Mouse (Mus musculus) layer of hippocampus, adult 9-10 months (tissue): Measurements from ENCODE around the gene Zfyve28.

Experiments
- DNase-seq: peaks from one replicate; pipeline ENCODE4 v3.0.0; 2022; ENCODE audit warnings: low spot score

The Zfyve28 gene

DNA sequence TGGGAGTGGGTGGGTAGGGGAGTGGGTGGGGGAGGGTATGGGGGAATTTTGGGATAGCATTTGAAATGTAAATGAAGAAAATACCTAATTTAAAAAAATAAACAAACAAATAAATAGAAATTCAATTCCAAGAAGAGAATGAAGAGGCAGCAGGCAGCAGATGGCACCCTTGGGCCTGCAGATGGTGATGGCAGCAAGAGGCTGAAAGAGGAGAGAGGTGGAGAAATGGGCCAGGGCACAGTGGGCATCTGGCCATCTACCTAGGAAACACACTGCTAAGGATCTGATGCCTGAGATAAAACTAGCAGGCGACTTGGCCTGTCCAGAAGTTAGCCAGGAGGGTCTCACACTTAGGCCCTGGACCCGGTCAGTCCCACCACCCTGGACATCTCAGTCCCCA, 83.3 kb downstream of the Zfyve28 start:
- DNase-seq: no peak

DNA sequence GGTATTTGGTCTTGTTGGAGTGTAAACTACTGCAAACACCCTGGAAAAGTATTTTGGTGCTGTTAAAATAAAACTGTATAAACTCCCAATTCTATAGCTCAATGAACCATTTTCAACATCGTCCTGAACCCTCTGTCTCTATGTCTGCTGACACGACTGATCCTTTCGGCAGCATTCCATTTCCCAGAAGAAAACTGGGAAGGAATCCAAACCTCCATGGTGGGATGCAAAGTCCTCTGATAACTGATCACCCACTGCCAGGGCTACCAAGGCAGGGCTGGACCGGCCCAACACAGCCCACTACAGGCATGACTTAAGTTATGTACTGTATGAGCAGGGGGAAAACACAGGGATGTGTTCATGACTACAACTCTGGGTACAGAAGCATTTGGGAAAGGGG, 86.2 kb downstream of the Zfyve28 start:
- DNase-seq: no peak

DNA sequence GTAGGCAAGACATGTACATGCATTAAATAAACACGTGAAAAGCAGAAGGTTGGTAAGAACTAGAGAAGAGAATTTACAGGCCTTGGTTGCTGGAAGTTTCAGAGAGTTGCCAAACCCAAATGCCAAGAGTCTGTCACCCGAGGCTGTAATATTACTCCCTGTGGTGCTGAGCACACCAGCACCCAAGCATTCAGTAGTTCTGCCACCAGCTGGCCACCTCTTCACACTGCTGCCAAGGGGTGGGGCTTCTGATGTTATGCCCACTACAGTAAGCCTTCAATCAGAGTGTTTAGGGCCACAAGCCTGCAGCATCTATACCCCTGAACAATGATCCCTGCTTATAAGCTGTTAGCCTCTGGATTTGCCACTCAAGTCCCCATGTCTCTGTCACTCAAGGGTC, 86.9 kb downstream of the Zfyve28 start:
- no peak for DNase-seq

DNA sequence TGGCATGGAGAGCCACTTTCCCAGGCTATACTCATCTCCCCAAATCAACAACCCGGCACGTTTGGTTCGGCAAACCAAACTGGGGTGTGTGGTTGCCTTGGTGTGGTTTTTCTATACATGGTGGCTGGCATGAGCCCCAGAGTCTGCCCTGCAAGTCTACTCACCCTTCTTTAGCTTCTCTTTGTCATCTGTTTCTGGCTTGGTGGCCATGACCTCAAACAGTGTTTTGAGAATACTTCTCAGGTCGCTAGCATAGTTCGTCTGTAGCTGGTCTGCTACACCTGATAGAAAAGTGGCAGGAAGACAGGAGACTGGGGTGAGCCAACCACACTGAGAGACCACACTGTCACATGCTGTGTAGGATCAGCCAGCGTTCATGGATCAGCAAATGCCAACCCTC, 89.6 kb downstream of the Zfyve28 start:
- no peak for DNase-seq

DNA sequence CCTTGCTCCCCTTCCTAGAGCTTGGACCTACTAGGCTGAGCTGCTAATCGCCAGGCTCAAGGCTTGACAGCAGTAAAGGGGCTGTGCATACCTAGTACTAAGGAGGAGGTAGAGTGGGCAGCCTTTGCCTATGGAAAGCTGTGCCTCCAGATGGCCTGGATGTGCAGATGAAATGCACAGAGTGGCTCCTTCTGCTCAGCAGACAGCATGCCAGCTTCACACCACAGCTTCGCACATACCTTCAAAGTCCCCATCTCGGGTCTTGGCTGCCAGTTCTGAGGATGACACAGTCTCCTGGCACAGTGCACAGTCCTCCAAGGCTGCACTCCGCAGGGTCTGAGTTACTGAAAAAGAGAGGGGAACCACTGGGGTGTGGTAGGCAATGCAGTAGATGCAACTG, 91.0 kb downstream of the Zfyve28 start:
- DNase-seq: no peak

DNA sequence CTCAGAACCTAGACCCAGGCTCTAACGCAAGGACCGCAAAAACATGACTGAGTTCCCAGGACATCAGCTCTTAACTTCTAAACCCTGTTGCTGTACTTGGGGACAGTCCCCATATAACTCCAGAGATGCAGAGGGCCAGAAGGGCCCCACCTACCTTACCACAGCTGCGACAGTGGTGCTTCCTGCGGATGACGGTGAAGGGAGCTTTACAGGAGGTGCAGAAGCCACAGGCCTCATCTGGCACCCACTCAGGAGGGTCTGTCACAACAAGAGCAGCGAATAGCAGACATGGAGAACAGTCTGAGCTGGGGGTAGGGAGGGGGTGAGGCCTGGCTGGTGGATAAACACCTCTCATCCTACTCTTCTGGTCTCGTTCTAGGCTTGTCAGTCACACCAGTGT, 91.8 kb downstream of the Zfyve28 start:
- DNase-seq: no peak

DNA sequence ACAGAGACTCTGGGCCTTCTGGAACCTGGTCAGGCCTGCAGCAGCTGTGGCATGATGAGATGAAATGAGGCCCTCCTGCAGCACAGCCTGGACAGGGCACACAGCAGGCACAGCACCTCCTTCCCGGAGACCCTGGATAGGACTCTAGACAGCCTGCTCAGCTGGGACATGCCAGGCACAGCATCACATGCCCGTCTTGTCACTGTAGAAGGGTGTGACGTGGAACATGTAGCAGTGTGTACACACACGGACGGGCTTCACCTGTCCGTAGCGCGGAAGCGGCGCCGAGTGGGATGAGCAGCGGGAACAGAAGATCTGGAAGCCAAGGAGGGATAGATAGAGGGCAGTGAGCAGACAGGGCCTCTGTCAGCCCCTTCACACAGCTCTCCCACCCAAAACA, 92.5 kb downstream of the Zfyve28 start:
- DNase-seq: no peak

DNA sequence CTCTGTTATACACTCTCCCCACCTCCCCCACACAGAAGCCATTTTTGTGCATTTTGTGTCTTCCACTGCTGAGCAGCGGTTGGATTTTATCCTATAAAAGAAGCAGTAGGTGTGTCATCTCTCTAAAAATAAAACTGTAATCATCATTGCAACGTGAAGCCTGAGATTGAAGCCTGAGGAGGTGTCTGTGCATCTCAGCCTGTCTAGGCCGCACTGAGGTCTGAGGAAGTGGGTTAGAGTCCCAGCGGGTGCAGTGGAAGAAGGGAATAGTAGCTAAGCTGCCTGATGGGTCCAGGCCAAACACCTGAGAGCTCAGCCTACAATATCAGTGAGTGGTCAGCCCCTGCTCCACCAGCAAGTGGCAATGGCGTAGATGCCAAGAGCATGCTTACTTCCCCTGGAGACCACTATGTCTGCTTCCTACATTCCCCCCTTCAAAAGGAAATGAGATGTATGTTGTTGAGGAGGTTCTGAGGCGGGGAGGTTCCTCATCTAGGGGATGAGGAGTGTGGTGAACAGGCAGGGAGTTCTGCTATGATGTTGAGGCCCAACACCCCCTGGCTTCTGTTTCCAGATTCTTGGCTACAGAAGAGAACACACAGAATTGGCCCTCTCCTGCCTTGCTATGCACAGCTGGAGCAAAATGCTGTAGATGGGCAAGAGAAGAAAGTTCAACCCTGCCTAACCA, 93.1 kb downstream of the Zfyve28 start:
- DNase-seq: no peak

DNA sequence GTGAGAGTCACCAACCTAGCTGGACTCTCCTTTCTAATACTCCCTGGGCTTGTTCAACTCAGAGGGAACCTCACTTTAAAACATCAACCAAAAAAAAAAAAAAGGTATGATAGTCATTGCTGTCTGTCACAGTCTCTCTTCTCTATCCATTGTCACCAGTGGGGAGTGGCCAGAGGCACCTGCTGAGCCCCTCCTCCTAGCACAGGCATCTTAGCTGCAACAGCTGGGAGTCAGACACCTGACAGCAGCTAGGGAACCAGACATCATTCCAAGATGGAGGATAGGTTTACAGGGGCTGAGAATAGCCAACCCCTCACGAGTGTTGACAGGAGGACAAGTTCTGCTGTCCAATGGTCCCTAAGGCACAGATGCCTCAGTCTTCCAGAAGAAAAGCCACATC, 93.8 kb downstream of the Zfyve28 start:
- no peak for DNase-seq

DNA sequence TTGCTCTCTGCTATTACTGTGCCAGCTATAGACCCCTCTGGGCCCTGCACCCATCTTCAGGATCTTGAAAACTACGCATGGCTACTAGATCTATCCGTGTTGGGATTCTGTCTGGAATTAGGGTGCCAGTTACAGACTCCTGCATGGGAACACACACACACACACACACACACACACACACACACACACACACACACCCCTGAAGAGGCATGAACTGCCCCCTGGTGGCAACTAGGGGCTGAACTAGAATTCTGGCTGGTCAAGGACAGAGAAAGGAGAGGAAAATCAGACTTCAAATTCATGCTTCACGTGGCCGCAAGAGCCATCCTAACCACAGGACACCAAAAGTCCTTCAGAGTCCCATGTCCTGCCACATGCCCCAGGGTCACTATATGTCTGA, 96.4 kb downstream of the Zfyve28 start:
- DNase-seq: no peak

DNA sequence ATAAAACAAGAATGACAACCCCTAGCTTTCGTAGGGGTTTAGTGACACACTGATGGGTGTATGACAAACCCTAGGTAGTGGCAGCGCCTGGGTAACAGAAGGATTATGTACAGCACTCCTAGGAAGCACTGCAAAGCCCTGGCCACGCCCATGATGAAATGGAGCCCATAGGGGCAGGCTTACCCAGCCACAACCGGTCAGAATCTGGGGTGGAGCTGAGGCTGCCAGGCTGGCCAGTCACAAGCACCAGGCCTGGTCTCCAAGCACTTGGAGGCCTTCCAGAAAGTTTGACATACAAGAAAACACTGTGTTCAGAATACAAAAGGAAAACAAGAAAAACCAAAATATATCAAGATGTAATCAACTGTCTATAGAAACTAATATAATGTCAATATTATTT, 97.2 kb downstream of the Zfyve28 start:
- no peak for DNase-seq

DNA sequence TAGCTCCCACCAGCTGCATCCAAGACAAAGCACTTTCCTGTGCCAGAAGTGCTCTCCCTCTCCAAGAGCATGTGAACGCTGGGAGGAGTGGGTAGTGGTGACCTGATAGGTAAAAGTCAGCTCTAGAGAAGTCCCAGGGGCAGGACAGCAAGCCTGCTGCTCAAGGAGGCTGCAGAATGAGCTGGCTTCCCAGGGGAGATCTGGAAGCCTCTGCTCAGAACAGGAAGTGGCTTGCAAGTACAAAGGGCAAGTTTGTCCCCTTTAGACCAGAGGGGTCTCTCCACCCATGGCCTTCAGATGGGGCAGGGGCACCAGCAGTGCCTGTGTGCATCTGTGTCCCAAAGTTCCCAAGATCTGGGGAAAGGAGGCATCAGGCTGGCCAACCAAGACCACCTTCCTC, 98.7 kb downstream of the Zfyve28 start:
- no peak for DNase-seq

DNA sequence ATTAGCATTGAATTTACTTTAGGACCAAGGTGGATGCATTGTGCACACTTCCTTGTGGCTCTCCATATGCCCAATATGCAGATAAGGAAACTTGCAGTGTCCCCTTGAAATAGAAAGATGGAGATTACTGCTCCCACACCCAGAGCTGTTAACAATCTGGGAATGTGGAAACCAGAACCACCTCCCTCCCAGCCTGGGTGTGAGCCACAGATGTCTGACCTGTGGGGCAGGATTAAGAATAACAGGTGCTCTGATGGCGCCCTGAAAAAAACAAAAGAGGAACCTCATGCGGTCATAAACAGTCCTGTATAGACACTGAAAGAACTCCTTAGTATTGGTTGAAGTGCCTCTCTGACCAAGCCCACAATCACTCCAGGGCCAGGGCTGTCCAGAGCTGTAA, 99.4 kb downstream of the Zfyve28 start:
- DNase-seq: no peak

DNA sequence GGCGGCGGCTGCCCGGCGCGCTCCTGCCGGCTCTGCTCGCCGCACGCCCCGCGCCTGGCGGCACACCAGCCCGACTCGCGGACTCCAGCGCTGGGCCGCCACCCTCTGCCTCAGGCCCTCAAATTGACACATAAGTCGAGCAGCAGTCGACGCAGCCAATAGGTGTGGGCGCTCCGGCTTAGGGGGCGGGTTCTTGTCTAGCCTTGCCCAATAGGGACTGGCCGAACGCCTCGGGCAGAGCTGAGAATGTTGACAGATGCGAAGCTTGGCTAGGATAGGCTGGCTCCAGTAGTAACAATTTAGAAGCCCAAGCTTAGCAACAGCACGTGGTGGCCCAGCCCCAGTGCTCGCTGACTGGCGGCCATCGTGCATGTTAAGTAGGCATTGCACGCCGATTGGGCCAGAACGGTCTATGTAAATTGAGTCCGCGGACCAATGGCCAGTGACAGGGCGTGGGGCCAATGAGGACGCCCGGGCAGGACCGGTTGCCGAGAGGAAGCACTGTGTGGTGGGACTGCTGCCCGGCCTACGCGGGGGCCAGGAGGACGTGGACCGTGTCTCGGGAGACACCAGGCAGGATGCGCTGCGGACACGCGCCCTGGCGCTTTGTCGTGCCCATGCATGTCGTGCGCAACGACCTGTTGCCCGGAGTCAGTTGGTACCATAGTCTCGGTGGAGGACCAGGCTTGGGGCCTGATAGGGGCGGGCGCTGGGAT, 100.5 kb downstream of the Zfyve28 start, which contains the start of gene Mxd4:
Mxd4 (minus strand) TSS at position 120 of the 716 bp plus-strand sequence.
- peak; percentile 99 for DNase-seq

DNA sequence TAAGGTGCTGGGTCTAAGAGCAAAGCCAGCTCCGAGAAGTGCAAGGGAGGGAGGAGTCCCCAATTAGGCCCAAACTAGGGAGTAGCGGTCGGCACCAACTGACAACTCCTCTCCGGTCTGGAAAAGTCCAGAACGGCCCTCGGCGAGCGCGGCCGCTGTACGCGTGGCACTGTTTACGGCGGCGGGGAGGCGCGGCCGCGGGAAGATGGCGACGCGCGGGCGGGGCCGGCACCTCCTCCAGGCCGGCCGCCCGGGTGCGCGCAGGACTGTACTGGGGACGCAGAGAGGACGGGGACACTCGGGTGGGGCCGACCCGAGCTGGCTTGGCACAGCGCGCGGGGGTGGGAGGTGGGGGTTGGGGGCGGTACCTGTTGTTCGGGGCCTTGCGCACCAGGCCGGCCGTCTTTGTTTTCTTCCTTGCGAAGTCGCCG, 101.3 kb downstream of the Zfyve28 start:
- DNase-seq: no peak

DNA sequence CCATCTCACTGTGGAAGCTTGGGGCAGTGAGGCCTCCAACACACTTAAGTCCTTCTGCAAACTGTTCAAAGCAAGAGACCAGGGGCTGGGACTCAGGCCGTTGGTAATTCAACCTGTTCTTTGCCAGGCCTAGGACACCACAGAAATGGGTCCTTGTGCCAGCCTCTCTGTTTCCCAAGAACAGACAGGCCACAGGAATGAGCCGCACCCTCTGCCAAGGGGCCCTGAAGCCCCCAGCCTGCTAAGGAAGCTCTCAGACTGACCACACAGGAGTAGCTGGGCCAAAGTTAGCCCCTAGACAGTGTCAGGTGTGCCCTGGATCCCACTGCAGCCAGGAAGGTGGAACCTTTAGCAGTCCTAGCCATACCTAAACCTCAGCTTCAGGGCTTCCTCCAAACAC, 101.9 kb downstream of the Zfyve28 start:
- no peak for DNase-seq

DNA sequence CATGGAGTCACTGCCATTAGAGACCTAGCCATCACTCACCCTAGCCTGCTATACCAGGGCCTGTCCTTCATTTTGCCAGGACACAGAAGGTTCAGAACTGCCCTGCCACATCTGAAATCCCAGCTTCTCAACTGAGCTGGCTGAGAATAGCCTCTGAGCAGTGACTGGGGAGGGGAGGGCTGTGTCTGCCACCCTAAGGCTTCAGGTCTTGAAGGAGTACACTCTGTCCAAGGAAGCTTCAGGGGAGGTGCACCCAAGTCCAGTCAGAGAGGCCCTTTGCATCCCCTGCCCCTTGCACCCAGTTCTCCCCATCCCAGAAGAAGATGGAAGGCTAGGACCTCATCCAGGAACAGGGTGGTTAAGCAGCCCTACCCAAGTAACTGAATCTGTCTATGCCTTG, 102.5 kb downstream of the Zfyve28 start:
- no peak for DNase-seq

DNA sequence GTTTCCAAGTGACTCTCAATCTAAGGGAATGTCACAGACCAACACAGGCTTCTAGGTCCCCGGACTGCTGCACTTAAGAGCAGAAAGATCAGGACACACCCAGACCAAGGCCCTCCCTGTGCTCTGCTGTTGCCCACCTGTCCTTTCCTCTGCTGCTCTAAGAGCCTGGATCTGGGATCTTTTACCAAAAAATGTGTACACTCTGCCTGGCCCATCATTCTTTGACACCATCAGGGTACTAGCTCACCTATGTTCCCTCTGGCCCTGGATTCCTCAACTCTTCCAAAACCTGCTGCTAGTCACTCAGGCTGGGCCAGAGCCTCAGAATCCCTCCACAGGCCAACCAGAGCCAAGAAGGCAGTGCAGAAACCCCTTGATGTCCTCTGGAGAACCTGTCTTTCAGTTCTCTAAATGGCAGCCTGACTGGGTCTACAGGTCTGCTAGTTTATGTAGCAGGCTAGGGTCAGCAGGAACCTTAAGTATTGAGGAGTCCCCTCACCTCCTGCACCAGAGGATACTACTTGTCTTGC, 103.1 kb downstream of the Zfyve28 start:
- no peak for DNase-seq

DNA sequence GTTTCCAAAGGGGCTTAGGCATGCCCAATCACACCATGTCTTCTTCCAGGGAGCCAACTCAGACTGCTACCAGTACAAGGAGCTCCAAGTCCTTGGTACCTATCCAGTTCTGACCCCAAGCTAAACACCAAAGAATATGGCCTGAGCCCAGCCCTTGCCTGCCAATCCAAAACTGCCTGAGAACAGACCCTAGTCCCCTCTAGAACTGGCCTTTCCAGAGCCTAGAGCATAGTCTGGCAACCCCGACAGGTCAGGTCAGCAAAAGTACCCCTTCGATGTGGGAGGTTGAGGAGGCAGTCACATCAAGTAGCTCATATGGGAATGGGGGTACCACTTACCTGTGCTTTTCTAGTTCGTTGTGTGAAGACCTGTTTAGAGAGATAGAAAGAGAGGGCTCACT, 104.3 kb downstream of the Zfyve28 start:
- DNase-seq: no peak

DNA sequence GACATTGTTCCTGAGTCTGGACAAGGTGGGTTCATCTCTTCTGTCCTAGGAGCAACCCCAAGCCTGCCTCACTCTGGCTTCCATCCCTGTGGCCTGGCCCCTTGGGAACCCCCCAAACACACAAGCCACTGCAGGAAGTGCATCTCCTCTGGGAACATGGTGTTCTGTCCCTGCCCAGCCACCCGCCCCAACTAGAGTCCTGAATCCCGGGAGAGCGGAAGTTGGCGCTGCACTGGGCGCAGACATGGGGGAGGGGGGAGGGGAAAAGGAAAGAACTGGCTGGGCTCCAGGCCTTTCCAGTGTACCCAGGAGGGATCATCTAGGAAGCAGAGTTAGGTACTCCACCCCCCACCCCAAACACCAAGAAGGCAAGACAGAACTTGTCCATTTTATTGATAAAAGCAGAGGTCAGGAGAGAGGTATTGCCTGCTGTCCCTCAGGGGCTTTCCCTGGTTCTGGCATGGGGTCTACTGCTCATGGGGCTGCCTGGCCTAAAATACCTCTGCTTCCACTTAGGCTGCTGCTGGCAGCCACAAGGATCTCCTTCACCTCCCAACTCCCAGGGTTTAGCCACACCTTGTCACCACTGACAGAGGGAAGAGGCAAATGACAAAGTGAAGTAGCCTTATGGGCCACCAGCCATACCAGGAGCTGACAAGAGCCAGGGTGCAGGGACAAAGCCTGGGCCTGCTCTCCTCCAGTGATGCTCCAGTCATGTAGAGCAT, 104.9 kb downstream of the Zfyve28 start:
- DNase-seq: no peak

DNA sequence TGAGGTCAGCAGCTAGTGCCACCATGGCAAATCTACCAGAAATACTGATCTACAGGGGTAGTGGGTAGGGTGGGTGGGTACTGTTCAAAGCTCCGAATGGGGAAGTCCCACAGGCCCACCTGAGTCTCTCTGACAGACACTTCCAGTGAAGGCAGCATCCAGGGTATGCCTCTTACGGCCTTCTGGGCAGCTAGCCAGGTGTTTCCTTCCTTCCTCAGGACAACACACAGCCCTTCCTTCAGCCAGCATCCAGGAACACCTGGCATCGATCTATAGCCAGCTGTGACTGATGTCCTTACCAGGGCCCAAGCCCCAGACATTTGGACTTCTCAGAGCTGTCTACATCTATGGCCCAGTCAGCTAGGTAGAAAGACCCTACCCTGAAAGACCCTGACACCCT, 105.8 kb downstream of the Zfyve28 start:
- DNase-seq: no peak

DNA sequence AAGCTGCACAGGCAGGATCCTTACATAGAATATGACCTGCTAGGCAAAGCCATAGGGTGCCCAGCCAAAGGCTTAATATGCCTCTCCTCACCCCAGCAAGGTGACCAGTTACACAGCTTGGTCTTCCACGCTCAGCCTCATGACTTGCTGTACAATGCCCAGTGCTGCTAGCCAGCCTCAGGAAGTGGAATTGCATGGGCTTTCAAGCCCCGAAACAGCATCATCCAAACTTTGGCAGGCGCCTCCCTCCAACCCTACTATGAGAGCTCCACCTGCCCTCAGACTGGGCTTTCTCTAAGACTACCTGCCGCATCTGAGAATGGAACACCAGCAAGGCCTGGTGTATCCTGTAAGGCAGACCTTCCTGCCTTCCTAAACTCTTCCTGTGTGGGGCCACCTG, 110.4 kb downstream of the Zfyve28 start:
- no peak for DNase-seq

DNA sequence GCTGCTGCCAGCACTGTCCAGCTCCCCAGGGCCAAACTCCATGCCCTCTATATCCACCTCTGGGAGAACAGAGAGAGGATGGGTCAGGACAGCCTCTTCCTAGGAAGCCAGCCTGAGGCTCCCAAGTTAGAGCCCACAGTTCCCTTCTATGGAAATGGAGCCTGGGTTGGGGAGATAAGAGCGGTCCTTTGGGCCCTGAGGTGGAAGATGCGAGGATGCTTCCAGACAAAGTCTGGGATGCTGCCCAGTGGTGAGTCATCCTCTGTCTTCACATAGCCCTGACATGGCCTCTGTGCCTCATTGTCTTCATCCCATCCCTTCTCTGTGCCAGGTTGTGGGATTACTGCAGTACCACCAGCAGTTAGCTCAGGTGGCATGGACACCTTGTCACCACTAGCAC, 111.2 kb downstream of the Zfyve28 start:
- DNase-seq: no peak
